Mouse (Mus musculus) limb, embryonic 14.5 days (tissue): ENCODE measurements around the gene Tctn1. TPM values are rescaled to one million over a fixed set of nuclear protein-coding genes. Genes with fewer than 3 reads are reported as not detected.

Source experiments
- ATAC-seq: fragments of 200-750 bp; cut with Nextera tagmentation; 2 replicates; pipeline ENCODE4 v1.8.0; 2017; ENCODE audit warnings: low read depth, moderate number of reproducible peaks, moderate TSS enrichment; ENCODE audit not compliant: low FRiP score
- DNase-seq: peaks from one replicate; pipeline ENCODE4 v3.0.0-alpha.2; 2015; ENCODE audit warnings: low spot score
- H3K27ac ChIP-seq: fragments of 300-500 bp; sonication (generic); replicated peaks from 2 replicates; pipeline ENCODE4 v1.5.1; 2014; ENCODE audit warnings: low read depth, mild to moderate bottlenecking, low read length, moderate library complexity, mixed read lengths
- H3K27me3 ChIP-seq: fragments of 300-500 bp; sonication (generic); 2 replicates; pipeline ENCODE4 v1.6.1; 2014; ENCODE audit warnings: low read length, mixed read lengths; ENCODE audit not compliant: control insufficient read depth, insufficient read depth
- H3K36me3 ChIP-seq: fragments of 300-500 bp; sonication (generic); 2 replicates; pipeline ENCODE4 v1.6.1; 2014; ENCODE audit warnings: mild to moderate bottlenecking, low read length, moderate library complexity, mixed read lengths; ENCODE audit not compliant: control insufficient read depth, insufficient read depth
- H3K4me1 ChIP-seq: fragments of 300-500 bp; sonication (generic); 2 replicates; pipeline ENCODE4 v1.6.1; 2014; ENCODE audit warnings: antibody characterized with exemption, low read length, mixed read lengths; ENCODE audit not compliant: control insufficient read depth, insufficient read depth
- H3K4me2 ChIP-seq: fragments of 300-500 bp; sonication (generic); replicated peaks from 2 replicates; pipeline ENCODE4 v1.6.1; 2014; ENCODE audit warnings: low read depth, mild to moderate bottlenecking, low read length, moderate library complexity; ENCODE audit not compliant: severe bottlenecking
- H3K4me3 ChIP-seq: fragments of 300-500 bp; sonication (generic); replicated peaks from 2 replicates; pipeline ENCODE4 v1.5.1; 2014; ENCODE audit warnings: low read length
- H3K9ac ChIP-seq: fragments of 300-500 bp; sonication (generic); 2 replicates; pipeline ENCODE4 v1.6.1; 2014; ENCODE audit warnings: mild to moderate bottlenecking, low read depth, low read length, moderate library complexity; ENCODE audit not compliant: severe bottlenecking
- H3K9me3 ChIP-seq: fragments of 300-500 bp; sonication (generic); 2 replicates; pipeline ENCODE4 v1.6.1; 2016; ENCODE audit warnings: low read length; ENCODE audit not compliant: control insufficient read depth
- POLR2A ChIP-seq: fragments of 200-500 bp; IDR thresholded peaks from 2 replicates; pipeline ENCODE4 v1.8.0; 2012; ENCODE audit warnings: inconsistent platforms, mild to moderate bottlenecking, moderate library complexity, borderline replicate concordance; ENCODE audit not compliant: insufficient read depth, insufficient read length; ENCODE audit errors: extremely low read depth
- whole genome bisulfite sequencing: fragments of 180-500 bp; shearing (Covaris S2); extraction: QIAGEN DNeasy Blood & Tissue Kit; methylation state at CpG from one replicate; pipeline ENCODE4 v1.1.7; 2014; 5-methylcytosine and 5-hydroxymethylcytosine counted together
- polyA plus RNA-seq, 2 experiments: library from polyadenylated mRNA; depleted of rRNA in 1 of 2; stranded (reverse) in 1 of 2; unstranded in 1 of 2; fragments of >200 nt; fragmentation: Nextera tagmentation in 1 of 2; extraction: Ambion mirVana in 1 of 2; gene quantifications; 2 replicates each; pipeline versions ENCODE4 v1.2.1 to v1.2.3; 2012 to 2014

Tctn1 gene
- polyA plus RNA-seq, 2 experiments = 5.5 to 28.3 TPM

DNA sequence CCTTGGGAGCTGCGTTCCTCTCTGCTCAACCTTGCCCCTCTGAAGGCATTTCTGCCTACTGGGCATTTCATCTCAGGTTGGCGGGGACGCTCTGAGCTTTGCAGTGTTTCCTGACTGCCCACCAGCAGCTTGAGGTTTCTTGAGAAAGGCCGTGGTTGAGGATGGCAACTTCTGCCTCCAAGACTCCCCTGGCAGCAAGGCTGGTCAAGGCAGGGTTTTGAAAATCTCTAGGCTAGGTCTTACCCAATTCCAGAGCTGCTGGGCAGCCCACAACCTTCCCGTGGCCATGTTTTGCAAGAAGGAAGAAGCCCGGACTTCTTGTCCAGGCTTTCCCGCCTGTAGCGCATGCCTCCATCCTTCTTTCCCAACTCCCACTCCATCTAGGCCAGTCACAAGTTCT lies 53.4 kb downstream of the Tctn1 start:
- Histone ChIP-seq H3K9ac (no peak overlapping the region), H3K4me2 (no peak overlapping the region), H3K36me3 (no peaks in the 10 kb centered on the region), H3K4me3 (no peak overlapping the region), H3K4me1 (peaks cover 13% of the 10 kb centered on the region), H3K27ac (no peak overlapping the region), H3K9me3 (no peaks in the 10 kb centered on the region), H3K27me3 (no peaks in the 10 kb centered on the region)
- no peak for TF ChIP-seq POLR2A
- 93% methylated on average over 8 of the region's 8 CpGs for WGBS
- ATAC-seq = no peak
- no peak for DNase-seq

DNA sequence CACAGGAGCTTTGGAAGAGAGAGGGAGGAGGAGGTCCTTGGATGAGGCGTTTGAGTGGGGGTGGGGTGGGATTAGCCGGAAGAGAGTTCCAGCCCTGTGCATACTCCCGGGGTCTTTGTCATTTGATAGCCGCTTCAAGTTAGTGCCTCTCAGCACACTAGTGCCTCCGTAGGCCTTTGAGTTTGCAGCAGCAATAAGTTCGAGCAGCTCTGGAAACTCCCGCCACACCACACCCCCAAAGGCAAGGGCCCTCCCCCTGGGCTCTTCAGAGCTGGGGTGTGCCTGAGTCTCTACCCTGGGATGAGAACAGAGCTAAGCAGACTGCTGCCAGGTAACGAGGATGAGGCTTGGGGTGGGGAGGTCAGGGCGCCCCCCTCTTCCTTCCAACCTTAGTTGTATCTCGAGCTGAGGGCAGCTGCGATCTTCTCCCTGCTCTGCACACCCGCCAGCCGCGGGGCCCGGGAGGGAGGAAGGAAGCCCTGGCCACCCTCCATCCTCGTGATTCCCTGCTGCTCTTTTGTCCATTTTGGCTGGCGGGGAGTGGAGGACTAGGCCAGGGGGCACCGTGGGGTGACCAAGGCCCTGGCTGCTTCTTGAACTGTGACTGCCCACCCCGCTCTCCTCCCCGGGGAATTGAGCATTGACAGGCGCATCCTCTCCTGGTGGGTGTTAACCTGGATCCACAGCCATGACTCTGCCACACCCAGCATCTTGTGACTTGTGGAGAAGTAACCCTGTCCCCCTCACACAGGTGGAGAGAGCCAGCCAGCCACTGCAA lies 54.5 kb downstream of the Tctn1 start:
- peak; percentile 88 for ATAC-seq
- Histone ChIP-seq H3K4me2 (peak overlapping the region; percentile 61), H3K27ac (peak overlapping the region; percentile 43), H3K4me3 (peak overlapping the region; percentile 33), H3K4me1 (peaks cover 13% of the 10 kb centered on the region), H3K27me3 (no peaks in the 10 kb centered on the region), H3K9me3 (no peaks in the 10 kb centered on the region), H3K9ac (peak overlapping the region; percentile 54), H3K36me3 (no peaks in the 10 kb centered on the region)
- peak; percentile 82 for DNase-seq
- no peak for TF ChIP-seq POLR2A
- WGBS = 7% methylated on average over 16 of the region's 21 CpGs

DNA sequence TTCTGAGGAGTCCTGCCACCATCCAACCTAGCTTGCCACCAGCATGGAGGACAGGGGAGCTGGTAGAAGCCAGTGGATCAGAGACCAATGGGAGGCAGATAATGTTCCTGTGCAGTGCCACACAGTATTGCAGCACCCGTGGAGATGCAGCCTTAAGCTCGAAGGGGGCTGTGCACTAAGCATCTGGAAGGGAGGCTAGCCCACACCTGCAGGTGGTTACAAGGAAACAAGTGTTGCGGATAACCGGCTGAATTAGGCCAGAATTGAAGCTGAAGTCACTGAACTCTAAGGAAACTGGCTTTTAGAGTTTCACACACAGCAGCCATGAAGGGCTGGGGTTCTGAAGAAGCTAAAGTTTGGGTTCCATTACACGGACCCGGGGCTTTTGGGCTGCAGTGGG lies 55.4 kb downstream of the Tctn1 start:
- no peaks in the 10 kb centered on the region for H3K9me3 ChIP-seq
- peak overlapping the region; percentile 26; the same call in 1 of the 2 replicates for H3K27ac ChIP-seq
- TF ChIP-seq POLR2A = no peak
- 43% methylated on average over 6 of the region's 6 CpGs for WGBS
- ATAC-seq (no peak), DNase-seq (no peak)
- H3K4me3 ChIP-seq = no peak overlapping the region
- peak overlapping the region; percentile 61; the same call in 1 of the 2 replicates for H3K4me2 ChIP-seq
- H3K27me3 ChIP-seq = no peaks in the 10 kb centered on the region
- H3K4me1 ChIP-seq = peaks cover 13% of the 10 kb centered on the region
- H3K36me3 ChIP-seq = no peaks in the 10 kb centered on the region
- H3K9ac ChIP-seq = no peak overlapping the region

DNA sequence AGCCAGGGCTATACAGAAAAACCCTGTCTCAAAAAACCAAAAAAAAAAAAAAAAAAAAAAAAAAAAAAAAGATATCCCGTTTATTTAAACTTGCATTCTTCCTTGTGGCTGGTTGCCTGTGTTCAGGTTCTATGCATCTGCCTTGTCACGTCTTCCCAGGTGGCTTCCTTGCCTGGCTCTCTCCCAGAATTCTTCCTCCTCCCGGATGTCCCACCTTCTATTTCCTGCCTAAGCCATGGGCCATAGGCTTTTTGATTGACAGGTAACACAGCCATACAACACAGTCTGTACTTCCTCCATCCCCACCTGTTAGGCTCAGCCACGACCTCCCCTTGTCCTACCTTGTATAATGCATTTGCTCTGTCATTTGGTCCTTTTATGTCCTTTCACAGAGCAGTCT lies 57.8 kb downstream of the Tctn1 start, which contains the start of gene Hvcn1:
Hvcn1 (plus strand) TSS at position 330 of the 400 bp plus-strand sequence.
- Histone ChIP-seq H3K4me3 (no peak within 1 kb of the TSS), H3K27ac (no peak within 1 kb of the TSS), H3K4me2 (no peak within 1 kb of the TSS), H3K27me3 (no peaks in the 10 kb centered on the region), H3K36me3 (no peaks in the 10 kb centered on the region), H3K9me3 (no peaks in the 10 kb centered on the region), H3K4me1 (peaks cover 13% of the 10 kb centered on the region), H3K9ac (no peak within 1 kb of the TSS)
- TF ChIP-seq POLR2A = no peak
- WGBS = 83% methylated on average over 4 of the region's 4 CpGs
- no peak for ATAC-seq
- no peak for DNase-seq

DNA sequence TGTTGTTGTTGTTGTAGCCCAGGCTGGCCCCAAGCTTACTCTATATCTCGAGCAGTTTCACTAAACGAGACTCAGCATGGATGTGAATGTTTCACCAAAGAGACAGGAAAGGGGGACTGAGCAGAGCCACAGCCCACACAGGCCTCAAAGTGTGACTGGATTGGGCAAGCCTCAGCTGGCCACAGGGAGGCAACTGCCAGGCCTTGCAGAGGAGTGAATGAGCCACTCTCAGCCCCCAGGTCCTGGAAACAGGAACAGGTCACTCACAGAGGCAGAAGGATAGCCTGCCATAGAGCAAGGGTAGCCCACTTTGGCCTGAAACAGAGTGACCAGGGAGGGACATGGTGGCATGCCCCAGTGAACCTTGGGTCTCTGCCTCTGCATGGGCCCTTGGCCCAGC lies 60.1 kb downstream of the Tctn1 start:
- no peaks in the 10 kb centered on the region for H3K36me3 ChIP-seq
- H3K9ac ChIP-seq = no peak overlapping the region
- H3K4me2 ChIP-seq = no peak overlapping the region
- H3K9me3 ChIP-seq = no peaks in the 10 kb centered on the region
- WGBS = 46% methylated on average over 2 of the region's 2 CpGs
- no peak for TF ChIP-seq POLR2A
- ATAC-seq = no peak
- peaks cover 4% of the 10 kb centered on the region for H3K4me1 ChIP-seq
- no peak for DNase-seq
- no peak overlapping the region for H3K27ac ChIP-seq
- no peak overlapping the region for H3K4me3 ChIP-seq
- H3K27me3 ChIP-seq = no peaks in the 10 kb centered on the region

DNA sequence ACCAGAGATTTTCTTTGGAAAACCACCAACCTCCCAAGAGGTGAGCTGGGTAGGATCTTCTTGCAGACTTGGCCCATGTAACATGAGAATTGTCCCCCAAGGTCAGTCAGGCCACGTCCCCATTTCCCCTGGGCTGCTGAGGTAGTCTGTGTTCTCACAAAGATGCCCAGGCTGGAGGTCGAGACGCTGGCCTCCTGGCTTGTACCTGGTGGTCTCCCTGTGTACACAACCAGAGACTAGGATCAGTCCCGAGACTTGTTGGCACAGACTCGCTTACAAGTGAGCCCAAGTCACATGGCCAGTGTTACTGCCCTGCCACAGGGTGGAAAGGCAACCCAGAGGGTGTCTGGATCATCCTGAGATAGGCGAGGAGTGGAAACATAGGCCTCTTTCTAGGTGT lies 62.4 kb downstream of the Tctn1 start:
- Histone ChIP-seq H3K9ac (no peak overlapping the region), H3K4me1 (no peaks in the 10 kb centered on the region), H3K4me2 (no peak overlapping the region), H3K36me3 (no peaks in the 10 kb centered on the region), H3K27ac (no peak overlapping the region), H3K27me3 (no peaks in the 10 kb centered on the region), H3K4me3 (no peak overlapping the region), H3K9me3 (no peaks in the 10 kb centered on the region)
- WGBS = 78% methylated on average over 6 of the region's 6 CpGs
- DNase-seq (no peak), ATAC-seq (no peak)
- no peak for TF ChIP-seq POLR2A
